Comparison of ENCODE assay signal across 9 mouse cellular contexts in the genomic region with DNA sequence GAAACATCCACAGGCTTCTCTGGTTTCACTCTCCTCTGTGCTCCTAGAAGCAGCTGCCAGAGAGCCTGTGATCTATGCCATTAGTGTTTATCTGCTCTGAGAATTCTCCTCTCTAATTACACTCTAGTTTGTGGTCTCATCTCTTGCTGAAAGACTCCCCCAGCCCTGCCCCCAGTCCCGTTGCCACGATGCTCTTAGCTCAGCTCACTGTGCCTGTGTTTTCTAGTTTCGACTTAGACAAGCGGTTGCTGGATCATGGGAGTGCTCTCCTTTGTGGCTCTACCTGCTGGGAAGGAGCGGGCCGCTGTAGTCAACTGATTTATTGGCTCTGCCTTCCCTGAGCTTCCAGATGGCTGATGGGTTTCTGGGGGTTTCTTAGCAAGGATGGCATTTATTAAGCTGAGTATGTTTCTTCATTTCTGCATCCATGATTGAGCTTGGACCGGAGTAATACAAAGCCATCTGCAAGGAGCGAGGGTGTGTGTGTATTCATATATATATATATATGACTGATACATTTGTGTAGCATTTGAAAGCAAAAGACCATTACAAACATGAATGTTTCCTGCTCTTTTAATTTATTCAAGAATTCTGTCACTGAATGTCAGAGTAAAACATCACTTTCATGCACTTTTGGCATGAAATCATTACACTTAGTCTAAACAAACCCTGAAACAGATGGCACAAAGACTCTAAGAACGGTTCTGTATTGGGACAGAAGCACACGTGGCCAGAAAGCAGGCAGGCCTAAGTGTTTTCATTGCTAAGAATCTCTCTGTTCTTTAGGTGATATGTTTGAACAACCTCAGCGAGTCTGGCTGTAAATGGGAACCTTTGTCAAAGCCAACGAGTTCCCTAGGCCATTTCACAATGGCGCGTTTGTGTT. TPM values are rescaled to one million over a fixed set of nuclear protein-coding genes. Genes with fewer than 3 reads are reported as not detected.
DNase-seq lines count a peak whose midpoint lies in the region; ATAC-seq and TF ChIP-seq lines count a peak whose summit lies in the region.
"Had no signal": no experiment of that assay in that cellular context is flagged by ENCODE, and none has a peak within 500 bp of the region (broad histone marks: within the 10 kb centered on the region; RNA-seq: fewer than 3 reads in every experiment).

No protein-coding gene starts in this region.

- H3K36me3 ChIP-seq in kidney, embryonic 16.5 days (ENCODE audit: insufficient read depth, low read length) = no peaks in the 10 kb centered on the region
- no peaks in the 10 kb centered on the region for H3K36me3 ChIP-seq in embryonic facial prominence, embryonic 14.5 days (ENCODE audit: control insufficient read depth, insufficient read depth, low read length)
- H3K36me3 ChIP-seq in intestine, postnatal 0 days (ENCODE audit: control insufficient read depth, insufficient read depth) = no peaks in the 10 kb centered on the region
- no peaks in the 10 kb centered on the region for H3K36me3 ChIP-seq in neural tube, embryonic 12.5 days

- peak overlapping the region; percentile 27; the same call in 1 of the 2 replicates for H3K9ac ChIP-seq in kidney, embryonic 16.5 days (replicated peaks; ENCODE audit: low read length)
- H3K9ac ChIP-seq in embryonic facial prominence, embryonic 14.5 days (ENCODE audit: low read depth, low read length) = 0 out of 2 replicates have a peak overlapping the region, but pooled peaks have one; percentile 40
- H3K9ac ChIP-seq in intestine, postnatal 0 days (ENCODE audit: low read depth, low read length) = no peak overlapping the region
- H3K9ac ChIP-seq in neural tube, embryonic 12.5 days = no peak overlapping the region

- H3K9me3 ChIP-seq in kidney, embryonic 16.5 days (ENCODE audit: low read length) = no peaks in the 10 kb centered on the region
- H3K9me3 ChIP-seq in embryonic facial prominence, embryonic 14.5 days (ENCODE audit: control insufficient read depth, low read length) = no peaks in the 10 kb centered on the region
- H3K9me3 ChIP-seq in intestine, postnatal 0 days (ENCODE audit: control insufficient read depth) = no peaks in the 10 kb centered on the region
- no peaks in the 10 kb centered on the region for H3K9me3 ChIP-seq in neural tube, embryonic 12.5 days

- H3K27me3 ChIP-seq in kidney, embryonic 16.5 days (ENCODE audit: insufficient read depth, low read length) = no peaks in the 10 kb centered on the region
- H3K27me3 ChIP-seq in embryonic facial prominence, embryonic 14.5 days (replicated peaks; ENCODE audit: control insufficient read depth, insufficient read depth, low read length) = no peaks in the 10 kb centered on the region
- H3K27me3 ChIP-seq in intestine, postnatal 0 days (replicated peaks; ENCODE audit: control insufficient read depth, insufficient read depth, low read length) = no peaks in the 10 kb centered on the region
- no peaks in the 10 kb centered on the region for H3K27me3 ChIP-seq in neural tube, embryonic 12.5 days (replicated peaks)

- no peak for DNase-seq in kidney, adult 9 months
- peak; percentile 72 for DNase-seq in embryonic facial prominence, embryonic 14.5 days (ENCODE audit: low spot score)
- DNase-seq in urinary bladder, adult 2 months (ENCODE audit: low spot score) = no peak
- DNase-seq in adrenal gland, adult (ENCODE audit: inconsistent age in 2 of 2, low spot score in 1 of 2) = no peak
- no peak for DNase-seq in gastrocnemius, postnatal 4 days (ENCODE audit: low spot score in 2 of 2)

- peak overlapping the region; percentile 54 for H3K27ac ChIP-seq in kidney, embryonic 16.5 days (ENCODE audit: low read length)
- H3K27ac ChIP-seq in embryonic facial prominence, embryonic 14.5 days (replicated peaks; ENCODE audit: low read depth, low read length) = peak overlapping the region; percentile 58
- no peak overlapping the region for H3K27ac ChIP-seq in intestine, postnatal 0 days (ENCODE audit: low read depth, low read length)
- peak overlapping the region; percentile 43 for H3K27ac ChIP-seq in neural tube, embryonic 12.5 days
- H3K27ac ChIP-seq: left cerebral cortex, adult 2 months had no signal

- WGBS in kidney, embryonic 16.5 days = 25% methylated on average over 14 of the region's 14 CpGs
- 21% methylated on average over 14 of the region's 14 CpGs for WGBS in embryonic facial prominence, embryonic 14.5 days
- WGBS in intestine, postnatal 0 days = 36% methylated on average over 14 of the region's 14 CpGs
- 31% methylated on average over 14 of the region's 14 CpGs for WGBS in neural tube, embryonic 12.5 days

- H3K4me1 ChIP-seq in kidney, embryonic 16.5 days (ENCODE audit: insufficient read depth, low read length) = 0 out of 2 replicates have a peak, but pooled peaks cover 20% of the 10 kb centered on the region
- peaks cover 19% of the 10 kb centered on the region for H3K4me1 ChIP-seq in embryonic facial prominence, embryonic 14.5 days (ENCODE audit: control insufficient read depth, insufficient read depth, low read length)
- no peaks in the 10 kb centered on the region for H3K4me1 ChIP-seq in intestine, postnatal 0 days (replicated peaks; ENCODE audit: control insufficient read depth, insufficient read depth, low read length)
- H3K4me1 ChIP-seq in neural tube, embryonic 12.5 days = peaks cover 6% of the 10 kb centered on the region; the same call in 1 of the 2 replicates

- H3K4me3 ChIP-seq in kidney, embryonic 16.5 days (ENCODE audit: low read length) = no peak overlapping the region
- H3K4me3 ChIP-seq in embryonic facial prominence, embryonic 14.5 days (ENCODE audit: low read depth, low read length) = no peak overlapping the region
- H3K4me3 ChIP-seq in intestine, postnatal 0 days (ENCODE audit: low read depth, low read length) = no peak overlapping the region
- H3K4me3 ChIP-seq in neural tube, embryonic 12.5 days = no peak overlapping the region
- H3K4me3 ChIP-seq: left cerebral cortex, adult 2 months had no signal

- ATAC-seq in kidney, embryonic 16.5 days (ENCODE audit: low FRiP score, low TSS enrichment) = peak; percentile 90
- ATAC-seq in embryonic facial prominence, embryonic 14.5 days (ENCODE audit: low read depth) = peak; percentile 85
- no peak for ATAC-seq in intestine, postnatal 0 days
- peak; percentile 72 for ATAC-seq in neural tube, embryonic 12.5 days (ENCODE audit: low FRiP score, low read depth)

- no peak for TF ChIP-seq CTCF in intestine, postnatal 0 days (IDR thresholded peaks at IDR 0.05; ENCODE audit: low read depth)

- H3K4me2 ChIP-seq in kidney, embryonic 16.5 days (replicated peaks; ENCODE audit: low read depth, low read length) = peak overlapping the region; percentile 25; the same call in 1 of the 2 replicates
- 0 out of 2 replicates have a peak overlapping the region, but pooled peaks have one; percentile 16 for H3K4me2 ChIP-seq in embryonic facial prominence, embryonic 14.5 days (ENCODE audit: low read depth, low read length)
- 0 out of 2 replicates have a peak overlapping the region, but pooled peaks have one; percentile 17 for H3K4me2 ChIP-seq in intestine, postnatal 0 days (replicated peaks; ENCODE audit: low read depth)
- H3K4me2 ChIP-seq in neural tube, embryonic 12.5 days (replicated peaks) = peak overlapping the region; percentile 24; the same call in 1 of the 2 replicates

RNA-seq across cellular contexts. Expression of a gene that starts 23.7 kb away (rescaled TPM):
- 416 and 441 TPM in 2 replicates for polyA plus RNA-seq in kidney, embryonic 16.5 days (2015; fragmentation: Nextera tagmentation; extraction: Ambion mirVana)
- polyA plus RNA-seq in embryonic facial prominence, embryonic 14.5 days (2014; fragmentation: Nextera tagmentation; extraction: Ambion mirVana) = 194 and 214 TPM in 2 replicates
- polyA plus RNA-seq in intestine, postnatal 0 days (2015; fragmentation: Nextera tagmentation; extraction: Ambion mirVana) = 87.8 and 91.9 TPM in 2 replicates
- polyA plus RNA-seq in neural tube, embryonic 12.5 days (2016; fragmentation: Nextera tagmentation; extraction: Ambion mirVana) = 782 and 795 TPM in 2 replicates
- polyA plus RNA-seq in urinary bladder, adult 2 months (2012; rRNA removed) = 112 and 114 TPM in 2 replicates
- 10 to 100 TPM; 38.4 to 41.3 TPM for total RNA-seq in gastrocnemius, postnatal 4 days (2021)

Comparison
In these comparisons a context has a peak if more than half of its experiments do, and no peak if none do; other contexts are left out.
1. H3K9ac ChIP-seq: peak in kidney, embryonic 16.5 days (single experiment) and embryonic facial prominence, embryonic 14.5 days (single experiment); none in intestine, postnatal 0 days (single experiment) and neural tube, embryonic 12.5 days (single experiment).
2. Peak in every context shown above with its lines, with median percentiles within 50 percentile points of each other: H3K4me2 ChIP-seq.